Mouse (Mus musculus) ES-E14 (cell line): ENCODE data around the gene Spata7.

Experiments
- CHD2 ChIP-seq: IDR thresholded peaks from 2 replicates; pipeline ENCODE4 v1.6.1; 2014; ENCODE audit warnings: mild to moderate bottlenecking, low read depth, low read length, inconsistent platforms
- HCFC1 ChIP-seq: IDR thresholded peaks from 2 replicates; pipeline ENCODE4 v1.6.1; 2012; ENCODE audit warnings: low read length, inconsistent platforms, borderline replicate concordance; ENCODE audit not compliant: insufficient read depth
- MAFK ChIP-seq: IDR thresholded peaks from 2 replicates; pipeline ENCODE4 v1.6.1; 2014; ENCODE audit warnings: mild to moderate bottlenecking, low read depth, low read length, inconsistent platforms; ENCODE audit not compliant: insufficient read depth
- ZC3H11A ChIP-seq: IDR thresholded peaks from 2 replicates; pipeline ENCODE4 v1.6.1; 2012; ENCODE audit warnings: low read depth, mild to moderate bottlenecking, inconsistent platforms, low read length, borderline replicate concordance

GRCm38 (mm10) chr12:98615746-98616145, 12.2 kb upstream of the Spata7 start:
- no peak for TF ChIP-seq ZC3H11A
- TF ChIP-seq CHD2 = no peak
- no peak for TF ChIP-seq HCFC1
- TF ChIP-seq MAFK = no peak
